Mouse (Mus musculus) layer of hippocampus, postnatal 14 days (tissue): ENCODE results near the gene Cfb. TPM values are rescaled to one million over a fixed set of nuclear protein-coding genes. Genes with fewer than 3 reads are reported as not detected.
A peak's percentile ranks its signal among the peaks of the same experiment; 100 is the strongest.
"Not testable (repeated sequence)": the region's sequence is repeated elsewhere in the genome, so short reads cannot be mapped to it uniquely, and the experiment has no call there.

Experiments
- DNase-seq, 2 experiments: peaks; one replicate each; pipeline ENCODE4 v3.0.0; 2021 to 2022; ENCODE audit warnings: low spot score in 2 of 2, mixed read lengths in 1 of 2
- microRNA-seq, 2 experiments: library from miRNA; unstranded; fragments of <30 nt; microRNA quantifications; one replicate each; pipeline ENCODE4 v1.2.0; 2021
- total RNA-seq, 2 experiments: library from RNA; stranded (reverse); gene quantifications; 2 replicates each; pipeline ENCODE4 v1.2.3; 2021

The Cfb gene
- total RNA-seq, 2 experiments from 2014 or later = 0.23 TPM; not detected in 1

DNA sequence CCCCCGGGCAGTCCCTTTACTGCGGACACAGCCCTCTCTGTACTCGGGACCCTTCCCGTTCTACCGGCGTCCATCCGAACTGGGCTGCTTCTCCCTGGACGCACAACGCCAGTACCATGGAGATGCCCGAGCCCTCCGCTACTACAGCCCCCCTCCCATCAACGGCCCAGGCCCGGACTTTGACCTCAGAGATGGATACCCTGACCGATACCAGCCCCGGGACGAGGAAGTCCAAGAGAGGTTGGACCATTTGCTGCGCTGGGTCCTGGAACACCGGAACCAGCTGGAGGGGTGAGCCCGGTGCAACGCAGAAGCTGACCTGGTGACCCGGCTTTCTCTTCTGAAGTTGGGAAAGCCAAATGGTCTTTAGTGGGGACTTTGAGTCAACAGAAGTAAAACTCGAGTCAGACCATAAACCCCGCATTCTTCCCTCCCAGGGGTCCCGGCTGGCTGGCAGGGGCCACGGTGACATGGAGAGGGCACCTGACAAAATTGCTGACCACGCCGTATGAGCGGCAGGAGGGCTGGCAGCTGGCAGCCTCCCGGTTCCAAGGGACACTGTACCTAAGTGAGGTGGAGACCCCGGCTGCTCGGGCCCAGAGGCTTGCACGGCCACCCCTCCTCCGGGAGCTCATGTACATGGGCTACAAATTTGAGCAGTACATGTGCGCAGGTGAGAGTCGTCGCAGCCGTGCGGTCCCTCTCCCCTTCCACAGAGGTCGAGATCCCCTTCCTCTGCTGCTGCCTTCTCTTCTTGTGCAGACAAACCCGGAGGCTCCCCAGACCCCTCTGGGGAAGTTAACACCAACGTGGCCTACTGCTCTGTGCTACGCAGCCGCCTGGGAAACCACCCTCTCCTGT, 24.6 kb downstream of the Cfb start:
- no peak for DNase-seq

DNA sequence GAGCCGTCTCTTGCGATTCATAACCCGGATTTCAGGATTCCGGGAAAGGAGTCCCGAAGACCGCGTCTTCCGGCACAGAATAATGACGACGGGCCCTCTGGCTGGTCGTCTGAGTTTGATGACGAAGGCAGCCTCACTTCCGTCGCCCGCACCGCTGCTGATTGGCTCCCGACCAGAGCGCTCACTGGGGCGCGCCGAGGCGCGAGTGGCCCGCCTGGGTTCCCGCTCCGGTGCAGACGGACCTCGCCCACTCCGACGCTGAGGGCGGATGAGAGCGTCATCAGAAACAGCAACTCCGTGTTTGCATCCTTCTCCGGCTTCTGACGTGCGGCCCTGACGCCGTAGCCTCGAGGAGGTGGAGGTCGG, 25.5 kb downstream of the Cfb start, which contains the start of the genes Stk19 and Dxo:
Gene Stk19 (minus strand): TSS at position 90 of the 366 bp plus-strand sequence.
Gene Dxo (plus strand): TSS at position 164 of the 366 bp plus-strand sequence.
- peak; percentile 98 for DNase-seq

DNA sequence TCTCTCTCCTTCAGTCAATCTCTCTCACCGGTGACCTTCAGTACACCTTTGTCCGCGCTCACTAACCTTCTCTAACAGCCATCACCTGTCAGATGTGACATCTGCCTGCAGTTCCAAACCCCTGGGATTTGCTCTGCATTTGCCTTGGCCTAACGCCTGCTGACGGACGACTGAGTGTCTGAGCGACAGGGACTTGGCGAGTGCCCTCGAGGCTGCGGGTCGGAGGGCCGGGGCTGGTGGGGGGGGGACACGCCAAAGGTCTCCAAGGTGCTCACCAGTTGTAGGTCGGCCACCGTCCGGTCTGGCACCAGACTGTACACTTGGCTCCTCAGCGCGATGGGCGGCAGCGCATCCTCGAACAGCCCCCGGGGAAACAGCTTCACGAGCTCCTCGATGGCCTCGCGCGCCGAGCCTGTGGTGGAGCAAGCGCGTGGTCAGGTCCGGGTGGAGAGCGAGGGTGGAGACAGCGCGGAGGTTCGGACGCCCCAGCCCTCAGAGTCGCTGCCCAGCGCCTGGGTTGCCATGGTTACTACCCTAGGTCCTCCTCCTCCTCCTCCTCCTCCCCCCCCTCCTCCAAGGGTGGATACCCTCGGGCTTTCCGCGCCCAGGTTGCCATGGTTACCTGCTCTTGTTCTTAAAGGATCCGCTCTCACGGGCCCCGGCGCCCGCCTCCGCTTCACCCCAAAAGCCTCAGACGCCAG, 26.0 kb downstream of the Cfb start:
- DNase-seq = peak in 1 of 2 experiments; percentile 24

DNA sequence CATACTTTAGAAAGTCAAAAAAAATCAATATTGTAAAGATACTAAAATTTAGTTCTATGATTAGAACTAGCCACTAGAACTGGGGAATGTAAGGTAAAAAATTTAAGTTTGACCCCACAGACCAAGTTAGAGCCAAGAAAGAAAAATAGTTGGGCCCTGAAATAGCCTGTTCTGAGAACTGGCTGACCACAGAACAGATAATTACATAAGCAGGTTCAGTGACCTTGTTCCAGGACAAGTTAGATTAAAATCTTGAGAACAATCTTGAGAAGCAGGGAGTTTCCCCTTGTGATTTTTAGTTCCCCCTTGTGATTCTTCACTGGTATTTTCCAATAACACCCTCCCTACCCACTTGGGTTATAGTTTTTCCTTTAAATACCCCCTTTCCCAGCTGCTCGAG, 31.5 kb downstream of the Cfb start:
- not testable (repeated sequence) for DNase-seq

DNA sequence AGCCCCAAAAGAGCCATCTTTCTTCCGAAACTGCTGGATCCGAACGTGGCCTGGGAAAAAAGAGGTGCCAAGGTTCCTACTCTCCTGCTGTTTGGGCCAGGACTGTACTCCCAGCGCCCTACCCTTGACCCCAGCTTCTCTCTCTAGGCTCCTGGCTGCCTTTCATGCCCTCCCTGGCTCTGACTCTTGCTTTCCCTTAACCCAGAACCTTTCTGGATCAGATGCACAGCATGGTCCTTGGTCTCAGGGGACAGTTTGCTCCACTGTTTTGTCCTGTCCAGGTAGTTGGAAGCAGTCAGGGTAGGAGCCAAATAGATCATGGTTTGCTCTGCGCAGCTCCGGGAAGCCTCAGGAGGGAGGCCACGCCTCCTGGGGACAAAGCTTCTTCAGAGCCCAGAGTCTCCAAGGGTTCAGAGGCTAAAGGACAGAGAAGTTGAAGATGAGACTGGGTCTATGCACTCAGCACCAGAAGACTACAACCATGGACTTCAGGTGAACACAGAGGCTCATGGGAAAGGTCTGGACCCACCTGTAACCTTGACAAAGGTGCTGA, 47.4 kb downstream of the Cfb start:
- DNase-seq = no peak

DNA sequence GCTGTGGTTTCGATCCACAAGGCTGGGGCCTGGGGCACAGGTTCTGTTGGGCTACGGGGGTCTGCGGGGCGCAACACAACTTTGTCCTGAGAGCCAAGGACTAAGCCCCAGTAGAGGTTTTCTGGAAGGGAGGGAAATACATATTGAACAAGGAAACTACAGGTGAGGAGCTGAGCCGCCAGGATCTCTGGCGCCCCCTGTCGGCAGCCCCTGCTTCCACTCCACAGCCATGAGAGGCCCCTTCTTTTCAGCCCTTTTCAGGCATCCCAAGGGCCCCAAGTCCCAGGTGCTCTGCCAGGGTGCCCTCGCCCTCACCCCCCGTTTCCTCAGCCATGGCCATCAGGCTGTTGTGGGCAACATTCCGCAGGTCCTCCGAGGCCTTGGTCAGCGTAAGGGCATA, 48.6 kb downstream of the Cfb start:
- DNase-seq = not testable (repeated sequence)

DNA sequence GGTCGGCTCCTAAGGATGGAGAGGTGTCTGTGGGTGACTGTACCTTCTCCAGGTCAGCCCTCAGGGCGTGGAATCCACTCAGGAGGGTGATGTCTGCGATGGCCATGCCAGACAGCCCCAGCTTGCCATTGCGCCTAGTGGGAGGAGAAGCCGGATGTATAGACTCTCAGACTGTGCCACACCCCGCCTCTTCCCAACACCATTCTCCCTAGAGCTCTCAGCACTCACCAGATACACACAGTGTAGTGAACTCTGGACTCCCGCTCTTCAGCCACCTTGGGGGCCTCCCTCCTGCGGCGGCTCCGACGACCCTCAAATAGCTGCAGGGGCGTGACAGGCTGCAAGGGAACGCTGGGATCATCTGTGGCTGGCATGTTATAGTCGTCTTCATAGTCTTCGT, 51.0 kb downstream of the Cfb start:
- DNase-seq = no peak

DNA sequence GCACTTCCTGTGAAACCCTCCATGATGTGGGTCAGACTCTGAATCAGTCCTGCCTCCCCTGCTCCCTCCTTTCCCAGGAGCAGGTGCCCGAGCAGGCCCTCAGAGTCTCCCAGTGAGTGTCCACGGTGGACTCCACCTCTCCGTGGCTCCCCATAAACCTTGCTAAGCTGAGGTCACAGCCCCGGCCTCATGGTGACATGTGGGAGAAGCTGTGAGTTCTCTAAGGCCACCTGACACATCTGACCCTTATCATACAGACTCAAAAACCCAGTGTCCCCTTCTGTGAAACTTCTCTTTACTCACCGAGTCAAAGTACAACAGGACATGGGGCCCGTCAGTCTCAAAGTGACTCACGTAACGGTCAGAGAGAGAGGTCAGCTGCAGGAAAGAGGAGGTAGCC, 51.5 kb downstream of the Cfb start:
- not testable (repeated sequence) for DNase-seq

DNA sequence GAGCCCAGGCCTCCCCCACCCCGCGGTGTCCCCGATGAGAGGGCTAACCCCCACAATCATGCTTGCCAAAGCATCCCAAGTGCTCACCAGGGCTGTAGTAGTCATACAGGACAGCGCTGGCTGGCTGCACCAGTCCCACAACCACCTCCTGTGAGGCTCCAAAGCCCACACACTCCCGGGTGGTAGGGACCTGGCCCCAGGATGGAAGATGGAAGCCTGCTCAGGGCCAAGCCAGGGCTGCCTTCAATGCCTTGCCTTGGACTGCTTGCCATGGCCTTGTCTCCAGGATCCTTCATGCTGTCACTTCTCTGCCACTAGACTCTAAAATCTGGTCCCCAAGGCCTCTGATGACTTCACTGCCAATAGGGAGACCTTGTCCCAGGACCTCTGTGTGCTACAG, 51.9 kb downstream of the Cfb start:
- DNase-seq = not testable (repeated sequence)

DNA sequence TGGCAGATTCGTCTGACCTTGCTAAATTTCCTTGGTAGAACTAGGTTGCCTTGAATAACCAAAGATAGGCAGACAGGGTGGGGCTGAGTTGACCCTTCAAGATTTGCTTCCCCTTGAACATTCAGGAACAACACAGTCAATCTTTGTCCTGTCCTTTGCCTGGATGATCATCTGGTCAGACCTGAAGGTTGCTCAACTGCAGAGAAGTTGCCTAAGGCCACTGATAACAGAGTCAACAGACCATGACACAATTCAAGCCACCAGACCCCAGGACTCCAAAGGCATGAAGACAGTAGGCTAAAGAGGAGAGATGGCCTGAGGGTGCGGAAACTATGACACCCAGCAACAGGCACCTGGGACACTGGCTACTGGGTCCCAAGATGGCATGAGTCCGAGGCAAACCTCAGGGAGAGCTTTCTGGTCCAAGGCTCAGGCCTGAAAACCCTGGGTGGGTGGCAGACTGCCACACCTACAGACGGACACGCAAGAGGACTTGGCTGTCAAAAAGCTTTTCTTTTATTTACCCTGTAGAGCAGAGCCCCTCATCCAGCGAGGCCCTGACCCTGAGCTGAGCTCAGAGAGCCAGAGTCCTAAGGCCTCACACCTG, 53.6 kb downstream of the Cfb start:
- no peak for DNase-seq

DNA sequence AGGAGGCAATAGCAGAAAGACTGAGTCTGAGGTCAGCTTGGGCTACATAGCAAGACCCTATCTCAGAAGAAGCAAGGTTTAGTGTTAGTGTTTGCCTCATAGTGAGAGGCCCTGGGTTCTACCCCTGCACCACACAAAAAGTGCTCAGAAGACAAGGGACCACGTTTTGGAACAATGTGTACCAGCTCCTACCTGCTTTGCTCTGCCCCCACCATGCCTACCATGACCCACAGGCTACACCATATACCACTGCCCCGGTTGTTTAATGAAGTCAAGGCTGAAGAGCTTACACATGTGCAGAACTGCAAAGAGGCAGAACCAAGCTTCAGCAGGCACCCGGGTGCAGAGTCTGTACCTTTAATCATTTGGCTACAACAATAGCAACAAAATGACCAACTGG, 55.1 kb downstream of the Cfb start:
- DNase-seq = no peak

Small RNA genes within 50 kb of the gene (microRNA-seq; reads per million reads assigned to microRNA genes)
- gene Mir6970 = 4.5 to 5.2 reads per million in 2 experiments
- 2.8 to 4.5 reads per million in 2 experiments for gene Mir6971
- gene Mir6972 = 0 reads per million in 2 experiments

Other genes starting within 250 kb of the Cfb start
- 1 to 10 TPM; 4.3 to 8.7 TPM for gene Egfl8, start 246.5 kb downstream of the Cfb start, total RNA-seq
- 10 to 100 TPM; 36.6 to 42.2 TPM for gene Ppt2, start 234.0 kb downstream of the Cfb start, total RNA-seq
- 100 to 1,000 TPM; 248 to 266 TPM for gene Prrt1, start 233.0 kb downstream of the Cfb start, total RNA-seq
- gene Fkbpl, start 217.8 kb downstream of the Cfb start, total RNA-seq = 10 to 100 TPM; 16.0 to 17.1 TPM
- 10 to 100 TPM; 80.0 to 81.9 TPM for gene Atf6b, start 215.4 kb downstream of the Cfb start, total RNA-seq
- 1 to 10 TPM; 4.6 to 5.4 TPM for gene Tnxb, start 192.0 kb downstream of the Cfb start, total RNA-seq
- 10 to 100 TPM; 11.6 to 14.0 TPM for gene C4b, start 118.6 kb downstream of the Cfb start, total RNA-seq
- gene Cyp21a1, start 58.0 kb downstream of the Cfb start, total RNA-seq = not detected
- 10 to 100 TPM; 59.6 to 62.9 TPM for gene Stk19, start 25.6 kb downstream of the Cfb start, total RNA-seq
- 10 to 100 TPM; 35.9 to 39.3 TPM for gene Dxo, start 25.5 kb downstream of the Cfb start, total RNA-seq
- 10 to 100 TPM; 70.8 to 76.4 TPM for gene Skiv2l, start 12.3 kb downstream of the Cfb start, total RNA-seq
- gene Nelfe, start 12.1 kb downstream of the Cfb start, total RNA-seq = 10 to 100 TPM; 29.6 to 30.9 TPM
- 1 to 10 TPM; 6.4 to 8.1 TPM for gene Zbtb12, start 17.0 kb upstream of the Cfb start, total RNA-seq
- not detected for gene Gm20547, start 19.5 kb upstream of the Cfb start, total RNA-seq
- gene C2, start 35.7 kb upstream of the Cfb start, total RNA-seq = 1 to 10 TPM; 2.0 to 3.7 TPM
- gene Ehmt2, start 36.0 kb upstream of the Cfb start, total RNA-seq = 100 to 1,000 TPM; 168 to 173 TPM
- under 1 TPM; 0.18 to 0.38 TPM for gene Slc44a4, start 51.9 kb upstream of the Cfb start, total RNA-seq
- 10 to 100 TPM; 31.9 to 32.9 TPM for gene Neu1, start 68.7 kb upstream of the Cfb start, total RNA-seq
- 10 to 100 TPM; 12.5 TPM for gene Hspa1b, start 96.7 kb upstream of the Cfb start, total RNA-seq
- gene Gm20481, start 107.4 kb upstream of the Cfb start, total RNA-seq = not detected
- 10 to 100 TPM; 12.4 to 13.1 TPM for gene Hspa1a, start 109.6 kb upstream of the Cfb start, total RNA-seq
- gene Hspa1l, start 110.2 kb upstream of the Cfb start, total RNA-seq = under 1 TPM; 0.38 to 0.44 TPM
- 10 to 100 TPM; 19.4 to 25.0 TPM for gene Lsm2, start 119.3 kb upstream of the Cfb start, total RNA-seq
- gene Vars, start 138.5 kb upstream of the Cfb start, total RNA-seq = 10 to 100 TPM; 52.9 to 55.9 TPM
- gene Vwa7, start 154.1 kb upstream of the Cfb start, total RNA-seq = under 1 TPM; 0.14 to 0.21 TPM
- 1 to 10 TPM; 1.8 to 2.6 TPM for gene Sapcd1, start 165.5 kb upstream of the Cfb start, total RNA-seq
- 1 to 10 TPM in 1 of 2 experiments, under 1 TPM in 1; 0.79 to 1.9 TPM for gene Msh5, start 184.2 kb upstream of the Cfb start, total RNA-seq
- 10 to 100 TPM; 11.7 to 14.8 TPM for gene Clic1, start 187.4 kb upstream of the Cfb start, total RNA-seq
- 10 to 100 TPM; 26.4 to 33.1 TPM for gene Ddah2, start 196.5 kb upstream of the Cfb start, total RNA-seq
- not detected for gene Ly6g6c, start 202.9 kb upstream of the Cfb start, total RNA-seq
- gene Mpig6b, start 203.7 kb upstream of the Cfb start, total RNA-seq = not detected
- gene Ly6g6e, start 214.4 kb upstream of the Cfb start, total RNA-seq = 1 to 10 TPM; 1.6 to 1.8 TPM
- gene Ly6g6d, start 215.5 kb upstream of the Cfb start, total RNA-seq = 1 to 10 TPM; 1.2 to 2.6 TPM
- not detected for gene Ly6g6f, start 223.1 kb upstream of the Cfb start, total RNA-seq
- gene Abhd16a, start 226.7 kb upstream of the Cfb start, total RNA-seq = 10 to 100 TPM; 88.8 to 93.0 TPM
- gene Ly6g5c, start 245.8 kb upstream of the Cfb start, total RNA-seq = not detected